Mouse (Mus musculus) liver, adult 2 months (tissue): ENCODE data around the gene Fcer1g. TPM values are rescaled to one million over a fixed set of nuclear protein-coding genes. Genes with fewer than 3 reads are reported as not detected.
A peak's percentile ranks its signal among the peaks of the same experiment; 100 is the strongest.

Experiments used
- DNase-seq: peaks from one replicate; pipeline ENCODE4 v3.0.0-alpha.2; 2011; ENCODE audit warnings: low read depth, low spot score; ENCODE audit errors: extremely low read depth
- H3K27ac ChIP-seq: fragments of 200-500 bp; replicated peaks from 2 replicates; pipeline ENCODE4 v1.5.1; 2012; ENCODE audit warnings: low read depth, mild to moderate bottlenecking, control low read depth, inconsistent platforms, low read length; ENCODE audit not compliant: insufficient read depth
- H3K27me3 ChIP-seq: fragments of 200-500 bp; 2 replicates; pipeline ENCODE4 v1.6.1; 2012; ENCODE audit warnings: mild to moderate bottlenecking, moderate library complexity, low read length, inconsistent platforms; ENCODE audit not compliant: control insufficient read depth, insufficient read depth
- H3K36me3 ChIP-seq: fragments of 200-500 bp; 2 replicates; pipeline ENCODE4 v1.6.1; 2012; ENCODE audit warnings: low read length, inconsistent platforms; ENCODE audit not compliant: control insufficient read depth, insufficient read depth
- H3K4me1 ChIP-seq: fragments of 200-500 bp; 2 replicates; pipeline ENCODE4 v1.6.1; 2011; ENCODE audit warnings: low read length; ENCODE audit not compliant: control insufficient read depth, insufficient read depth
- H3K4me3 ChIP-seq: fragments of 200-500 bp; 2 replicates; pipeline ENCODE4 v1.5.1; 2011; ENCODE audit warnings: low read depth, mild to moderate bottlenecking, control low read depth, low read length, moderate library complexity; ENCODE audit not compliant: insufficient read depth
- H3K79me2 ChIP-seq: fragments of 200-500 bp; 2 replicates; pipeline ENCODE4 v1.6.1; 2012; ENCODE audit warnings: inconsistent platforms, mild to moderate bottlenecking, low read length, moderate library complexity; ENCODE audit not compliant: control insufficient read depth, insufficient read depth
- H3K9ac ChIP-seq: fragments of 200-500 bp; 2 replicates; pipeline ENCODE4 v1.6.1; 2012; ENCODE audit warnings: low read depth, mild to moderate bottlenecking, control low read depth, inconsistent platforms, low read length
- CTCF ChIP-seq: fragments of 200-500 bp; IDR thresholded peaks from 2 replicates; pipeline ENCODE4 v1.5.1; 2011; ENCODE audit warnings: low read depth, low read length, control low read depth
- POLR2A ChIP-seq: fragments of 200-500 bp; IDR thresholded peaks from 2 replicates; pipeline ENCODE4 v1.6.1; 2011; ENCODE audit warnings: low read length, control low read depth; ENCODE audit not compliant: insufficient read depth; ENCODE audit errors: extremely low read depth
- WGBS: fragments of 180-500 bp; shearing (Covaris S2); methylation state at CpG from one replicate; pipeline ENCODE4 v1.1.7; 2018; 5-methylcytosine and 5-hydroxymethylcytosine counted together
- polyA plus RNA-seq: library from polyadenylated mRNA; depleted of rRNA; stranded (reverse); fragments of >200 nt; gene quantifications from 2 replicates; pipeline ENCODE4 v1.2.3, GENCODE M21; 2012; rRNA removed
- total RNA-seq: library from RNA; depleted of rRNA; stranded (reverse); fragments of >200 nt; gene quantifications from 2 replicates; pipeline ENCODE4 v1.2.3, GENCODE M21; 2014; rRNA removed

The Fcer1g gene
- total and polyA plus RNA-seq, 2 experiments: 6.4 to 50.7 TPM

- H3K4me3 ChIP-seq: no peak overlapping the region
- H3K9ac ChIP-seq: no peak overlapping the region
- no peak overlapping the region for H3K27ac ChIP-seq
- no peaks in the 10 kb centered on the region for H3K27me3 ChIP-seq
- H3K4me1 ChIP-seq: peaks cover 3% of the 10 kb centered on the region; the same call in 1 of the 2 replicates
- H3K79me2 ChIP-seq: peaks cover 4% of the 10 kb centered on the region; the same call in 1 of the 2 replicates
- 85% methylated on average over 8 of the region's 8 CpGs for WGBS
- DNase-seq: no peak
- TF ChIP-seq CTCF (no peak), POLR2A (no peak)
- H3K36me3 ChIP-seq: no peaks in the 10 kb centered on the region
Measured at GRCm38 (mm10) chr1:171185655-171186054, 48.5 kb downstream of the Fcer1g start.

GRCm38 (mm10) chr1:171184314-171184713 is 49.9 kb downstream of the Fcer1g start:
- H3K36me3 ChIP-seq: no peaks in the 10 kb centered on the region
- H3K27ac ChIP-seq: no peak overlapping the region
- 67% methylated on average over 7 of the region's 7 CpGs for WGBS
- TF ChIP-seq POLR2A (no peak), CTCF (0 out of 2 replicates have a peak, but pooled peaks have one; percentile 1)
- peaks cover 3% of the 10 kb centered on the region; the same call in 1 of the 2 replicates for H3K4me1 ChIP-seq
- H3K27me3 ChIP-seq: no peaks in the 10 kb centered on the region
- peaks cover 4% of the 10 kb centered on the region; the same call in 1 of the 2 replicates for H3K79me2 ChIP-seq
- H3K4me3 ChIP-seq: no peak overlapping the region
- no peak overlapping the region for H3K9ac ChIP-seq
- peak; percentile 23 for DNase-seq

DNA sequence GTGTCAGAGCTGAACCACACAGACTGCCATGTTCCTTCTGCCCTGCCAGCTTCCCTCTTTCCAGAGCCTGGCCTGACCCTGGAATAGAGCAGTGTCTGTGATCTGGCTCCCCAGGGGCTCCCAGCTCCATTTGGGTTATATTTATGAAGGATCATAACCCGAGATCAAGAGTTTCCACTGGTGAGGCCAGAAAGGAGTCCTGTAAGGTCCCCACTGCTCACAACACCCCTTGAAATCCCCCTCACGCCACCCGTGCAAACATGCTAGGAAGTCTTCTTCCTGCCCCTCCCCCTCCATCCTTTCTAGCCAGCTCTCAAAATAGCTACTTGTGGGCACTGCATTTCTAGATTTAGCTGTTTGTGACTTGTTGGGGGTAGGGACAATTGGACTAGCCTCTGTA is 50.5 kb downstream of the Fcer1g start:
- H3K4me1 ChIP-seq: peaks cover 3% of the 10 kb centered on the region; the same call in 1 of the 2 replicates
- no peak overlapping the region for H3K9ac ChIP-seq
- H3K27me3 ChIP-seq: no peaks in the 10 kb centered on the region
- no peak for DNase-seq
- WGBS: 73% methylated on average over 3 of the region's 3 CpGs
- TF ChIP-seq CTCF: no peak
- no peak for TF ChIP-seq POLR2A
- no peak overlapping the region for H3K4me3 ChIP-seq
- H3K27ac ChIP-seq: no peak overlapping the region
- H3K36me3 ChIP-seq: no peaks in the 10 kb centered on the region
- 0 out of 2 replicates have a peak, but pooled peaks cover 4% of the 10 kb centered on the region for H3K79me2 ChIP-seq

GRCm38 (mm10) chr1:171183025-171183424 is 51.1 kb downstream of the Fcer1g start:
- Histone ChIP-seq H3K4me1 (peaks cover 3% of the 10 kb centered on the region; the same call in 1 of the 2 replicates), H3K79me2 (0 out of 2 replicates have a peak, but pooled peaks cover 4% of the 10 kb centered on the region), H3K27ac (no peak overlapping the region), H3K36me3 (no peaks in the 10 kb centered on the region), H3K27me3 (no peaks in the 10 kb centered on the region), H3K9ac (no peak overlapping the region), H3K4me3 (no peak overlapping the region)
- TF ChIP-seq CTCF (no peak), POLR2A (no peak)
- no peak for DNase-seq
- WGBS: 93% methylated on average over 3 of the region's 3 CpGs

Other genes with a start within 250 kb of the Fcer1g start
- gene Fcgr4, start 215.4 kb downstream of the Fcer1g start, total RNA-seq: 8.4 and 10.3 TPM in 2 replicates
- 3.1 and 4.5 TPM in 2 replicates for gene Fcgr4, start 215.4 kb downstream of the Fcer1g start, polyA plus RNA-seq
- 11.5 and 14.5 TPM in 2 replicates for gene Fcgr3, start 169.4 kb downstream of the Fcer1g start, total RNA-seq
- 2.6 and 4.5 TPM in 2 replicates for gene Fcgr3, start 169.4 kb downstream of the Fcer1g start, polyA plus RNA-seq
- gene Cfap126, start 120.4 kb downstream of the Fcer1g start, total RNA-seq: 0.13 and 0.37 TPM in 2 replicates
- 1.5 and 3.5 TPM in 2 replicates for gene Cfap126, start 120.4 kb downstream of the Fcer1g start, polyA plus RNA-seq
- 194 and 217 TPM in 2 replicates for gene Sdhc, start 83.8 kb downstream of the Fcer1g start, total RNA-seq
- 375 and 403 TPM in 2 replicates for gene Sdhc, start 83.8 kb downstream of the Fcer1g start, polyA plus RNA-seq
- 0.07 and 0.09 TPM in 2 replicates for gene Mpz, start 83.7 kb downstream of the Fcer1g start, total RNA-seq
- 0.27 and 0.83 TPM in 2 replicates for gene Mpz, start 83.7 kb downstream of the Fcer1g start, polyA plus RNA-seq
- gene Pcp4l1, start 38.1 kb downstream of the Fcer1g start, total RNA-seq: 3.8 and 10.0 TPM in 2 replicates
- 10.5 and 15.0 TPM in 2 replicates for gene Pcp4l1, start 38.1 kb downstream of the Fcer1g start, polyA plus RNA-seq
- 178 and 264 TPM in 2 replicates for gene Nr1i3, start 20.4 kb downstream of the Fcer1g start, total RNA-seq
- gene Nr1i3, start 20.4 kb downstream of the Fcer1g start, polyA plus RNA-seq: 215 and 229 TPM in 2 replicates
- 5.5 and 10.7 TPM in 2 replicates for gene Tomm40l, start 11.9 kb downstream of the Fcer1g start, total RNA-seq
- gene Tomm40l, start 11.9 kb downstream of the Fcer1g start, polyA plus RNA-seq: 6.7 and 9.7 TPM in 2 replicates
- 15,245 and 18,176 TPM in 2 replicates for gene Apoa2, start 9.3 kb downstream of the Fcer1g start, total RNA-seq
- gene Apoa2, start 9.3 kb downstream of the Fcer1g start, polyA plus RNA-seq: 28,168 and 29,095 TPM in 2 replicates
- gene Adamts4, start 16.1 kb upstream of the Fcer1g start, total RNA-seq: 0.09 and 0.13 TPM in 2 replicates
- gene Adamts4, start 16.1 kb upstream of the Fcer1g start, polyA plus RNA-seq: 0.15 and 0.37 TPM in 2 replicates
- gene Ndufs2, start 17.0 kb upstream of the Fcer1g start, total RNA-seq: 272 and 275 TPM in 2 replicates
- gene Ndufs2, start 17.0 kb upstream of the Fcer1g start, polyA plus RNA-seq: 174 and 195 TPM in 2 replicates
- gene B4galt3, start 36.0 kb upstream of the Fcer1g start, total RNA-seq: 4.8 and 6.4 TPM in 2 replicates
- gene B4galt3, start 36.0 kb upstream of the Fcer1g start, polyA plus RNA-seq: 16.1 and 23.9 TPM in 2 replicates
- 11.0 and 14.4 TPM in 2 replicates for gene Ppox, start 46.8 kb upstream of the Fcer1g start, total RNA-seq
- 19.6 and 31.2 TPM in 2 replicates for gene Ppox, start 46.8 kb upstream of the Fcer1g start, polyA plus RNA-seq
- gene Usp21, start 53.6 kb upstream of the Fcer1g start, total RNA-seq: 4.3 and 7.2 TPM in 2 replicates
- 20.2 and 23.8 TPM in 2 replicates for gene Usp21, start 53.6 kb upstream of the Fcer1g start, polyA plus RNA-seq
- gene Ufc1, start 60.7 kb upstream of the Fcer1g start, total RNA-seq: 96.5 and 103 TPM in 2 replicates
- 30.3 and 34.5 TPM in 2 replicates for gene Ufc1, start 60.7 kb upstream of the Fcer1g start, polyA plus RNA-seq
- gene Dedd, start 94.8 kb upstream of the Fcer1g start, total RNA-seq: 14.7 and 15.8 TPM in 2 replicates
- gene Dedd, start 94.8 kb upstream of the Fcer1g start, polyA plus RNA-seq: 28.3 and 34.1 TPM in 2 replicates
- 128 and 132 TPM in 2 replicates for gene Nit1, start 111.3 kb upstream of the Fcer1g start, total RNA-seq
- 120 and 139 TPM in 2 replicates for gene Nit1, start 111.3 kb upstream of the Fcer1g start, polyA plus RNA-seq
- gene Pfdn2, start 111.3 kb upstream of the Fcer1g start, total RNA-seq: 21.6 and 26.6 TPM in 2 replicates
- 13.1 and 15.2 TPM in 2 replicates for gene Pfdn2, start 111.3 kb upstream of the Fcer1g start, polyA plus RNA-seq
- not detected in 2 replicates for gene Klhdc9, start 126.4 kb upstream of the Fcer1g start, total RNA-seq
- 0.05 TPM in 1 of 2 replicates, not detected in the other for gene Klhdc9, start 126.4 kb upstream of the Fcer1g start, polyA plus RNA-seq
- 0.09 and 0.20 TPM in 2 replicates for gene Nectin4, start 135.7 kb upstream of the Fcer1g start, total RNA-seq
- 0.09 and 0.16 TPM in 2 replicates for gene Nectin4, start 135.7 kb upstream of the Fcer1g start, polyA plus RNA-seq
- gene Arhgap30, start 154.6 kb upstream of the Fcer1g start, total RNA-seq: 2.4 and 2.8 TPM in 2 replicates
- 1.3 and 2.0 TPM in 2 replicates for gene Arhgap30, start 154.6 kb upstream of the Fcer1g start, polyA plus RNA-seq
- gene Usf1, start 176.9 kb upstream of the Fcer1g start, total RNA-seq: 27.2 and 33.7 TPM in 2 replicates
- gene Usf1, start 176.9 kb upstream of the Fcer1g start, polyA plus RNA-seq: 39.4 and 44.7 TPM in 2 replicates
- 26.6 and 27.8 TPM in 2 replicates for gene Tstd1, start 184.5 kb upstream of the Fcer1g start, total RNA-seq
- gene Tstd1, start 184.5 kb upstream of the Fcer1g start, polyA plus RNA-seq: 50.6 and 57.2 TPM in 2 replicates
- gene F11r, start 203.2 kb upstream of the Fcer1g start, total RNA-seq: 39.1 and 56.8 TPM in 2 replicates
- 47.7 and 60.4 TPM in 2 replicates for gene F11r, start 203.2 kb upstream of the Fcer1g start, polyA plus RNA-seq